15 mouse cellular contexts compared by ENCODE assay signal in genomic region chr3:135843707-135844106, GRCm38 (mm10). TPM values are rescaled to one million over a fixed set of nuclear protein-coding genes. Genes with fewer than 3 reads are reported as not detected.
A peak's percentile ranks its signal among the peaks of the same experiment; 100 is the strongest.
DNase-seq lines count a peak whose midpoint lies in the region; ATAC-seq and TF ChIP-seq lines count a peak whose summit lies in the region.
"Had no signal": no experiment of that assay in that cellular context is flagged by ENCODE, and none has a peak within 500 bp of the region (broad histone marks: within the 10 kb centered on the region; RNA-seq: fewer than 3 reads in every experiment).

No protein-coding gene starts in this region.

- no peak for DNase-seq in heart, postnatal 25 days (ENCODE audit: low spot score)
- DNase-seq in stomach, postnatal 0 days (ENCODE audit: low spot score), result no peak
- DNase-seq in liver, embryonic 11.5 days (ENCODE audit: low spot score), result no peak
- peak; percentile 53 for DNase-seq in yolk sac, embryonic 10.5 days (ENCODE audit: low spot score)
- DNase-seq in left cerebral cortex, postnatal 4 days, result no peak
- DNase-seq in kidney, postnatal 14 days, result no peak
- DNase-seq: cerebellum, adult 18-20 months; forebrain, postnatal 0 days; gastrocnemius, postnatal 36 days; right cerebral cortex, postnatal 14 days had no signal

- no peaks in the 10 kb centered on the region for H3K27me3 ChIP-seq in heart, embryonic 14.5 days (ENCODE audit: control insufficient read depth, insufficient read depth, low read length)
- no peaks in the 10 kb centered on the region for H3K27me3 ChIP-seq in stomach, embryonic 14.5 days (ENCODE audit: control insufficient read depth, insufficient read depth, low read length)
- H3K27me3 ChIP-seq in stomach, postnatal 0 days (ENCODE audit: control insufficient read depth, insufficient read depth, low read length), result no peaks in the 10 kb centered on the region
- H3K27me3 ChIP-seq in liver, embryonic 11.5 days (replicated peaks; ENCODE audit: control insufficient read depth, insufficient read depth, low read length), result no peaks in the 10 kb centered on the region

- no peaks in the 10 kb centered on the region for H3K9me3 ChIP-seq in heart, embryonic 14.5 days (ENCODE audit: control insufficient read depth, low read length)
- H3K9me3 ChIP-seq in stomach, embryonic 14.5 days (ENCODE audit: control insufficient read depth, low read depth, low read length), result no peaks in the 10 kb centered on the region
- H3K9me3 ChIP-seq in stomach, postnatal 0 days (ENCODE audit: control insufficient read depth, low read length), result no peaks in the 10 kb centered on the region
- no peaks in the 10 kb centered on the region for H3K9me3 ChIP-seq in liver, embryonic 11.5 days (ENCODE audit: control insufficient read depth, low read length)
- H3K9me3 ChIP-seq: midbrain, embryonic 10.5 days had no signal

- intact Hi-C loops in heart, postnatal 25 days (cut with DNase I), result no loop called here
- intact Hi-C loops in left cerebral cortex, postnatal 4 days (cut with DNase I), result no loop called here

- H3K27ac ChIP-seq in heart, embryonic 14.5 days (replicated peaks in 1 of 2; ENCODE audit: control insufficient read depth in 1 of 2, insufficient read depth in 1 of 2, low read depth in 2 of 2, low read length in 2 of 2), result no peak overlapping the region; a peak in 1 of 4 replicates
- no peak overlapping the region for H3K27ac ChIP-seq in stomach, embryonic 14.5 days (ENCODE audit: low read length)
- H3K27ac ChIP-seq in stomach, postnatal 0 days (replicated peaks), result no peak overlapping the region
- H3K27ac ChIP-seq in liver, embryonic 11.5 days (ENCODE audit: low read depth, low read length), result peak overlapping the region; percentile 90
- H3K27ac ChIP-seq: midbrain, embryonic 10.5 days had no signal

- H3K4me1 ChIP-seq in heart, embryonic 14.5 days (ENCODE audit: control insufficient read depth in 2 of 2, insufficient read depth in 2 of 2, low read length in 2 of 2), result peaks cover 10 to 18% of the 10 kb centered on the region in 2 experiments
- H3K4me1 ChIP-seq in stomach, embryonic 14.5 days (ENCODE audit: control insufficient read depth, insufficient read depth, low read length), result no peaks in the 10 kb centered on the region
- H3K4me1 ChIP-seq in stomach, postnatal 0 days (replicated peaks; ENCODE audit: control insufficient read depth, insufficient read depth), result no peaks in the 10 kb centered on the region
- peaks cover 44% of the 10 kb centered on the region for H3K4me1 ChIP-seq in liver, embryonic 11.5 days (replicated peaks; ENCODE audit: control insufficient read depth, insufficient read depth, low read length)

- no peak for ATAC-seq in heart, embryonic 14.5 days (ENCODE audit: insufficient number of reproducible peaks, insufficient read depth, low FRiP score, low read depth)
- peak; percentile 24; the same call in 1 of the 2 replicates for ATAC-seq in stomach, embryonic 14.5 days (ENCODE audit: insufficient number of reproducible peaks, insufficient read depth, low FRiP score, low read depth)
- no peak for ATAC-seq in stomach, postnatal 0 days (ENCODE audit: low FRiP score, low TSS enrichment)
- peak; percentile 99 for ATAC-seq in liver, embryonic 11.5 days (replicated peaks; ENCODE audit: low FRiP score)
- ATAC-seq: activated CD4-positive, CD25-positive, alpha-beta regulatory T cell, adult 4 months; forebrain, postnatal 0 days; lung, postnatal 0 days had no signal

- 7% methylated on average over 8 of the region's 8 CpGs for WGBS in heart, embryonic 14.5 days
- WGBS in stomach, embryonic 14.5 days, result 78% methylated on average over 8 of the region's 8 CpGs
- 79% methylated on average over 8 of the region's 8 CpGs for WGBS in stomach, postnatal 0 days
- WGBS in liver, embryonic 11.5 days, result 30% methylated on average over 8 of the region's 8 CpGs

- no peak overlapping the region for H3K9ac ChIP-seq in heart, embryonic 14.5 days (ENCODE audit: low read length)
- no peak overlapping the region for H3K9ac ChIP-seq in stomach, embryonic 14.5 days (replicated peaks; ENCODE audit: low read depth, low read length)
- H3K9ac ChIP-seq in stomach, postnatal 0 days (ENCODE audit: low read length), result no peak overlapping the region
- no peak overlapping the region for H3K9ac ChIP-seq in liver, embryonic 11.5 days (ENCODE audit: low read depth, low read length)
- H3K9ac ChIP-seq: forebrain, postnatal 0 days had no signal

- TF ChIP-seq CTCF in stomach, postnatal 0 days (IDR thresholded peaks at IDR 0.05; ENCODE audit: low read depth), result no peak

- no peak for TF ChIP-seq EP300 in stomach, postnatal 0 days (optimal IDR thresholded peaks at IDR 0.05)

- no peaks in the 10 kb centered on the region for H3K36me3 ChIP-seq in heart, embryonic 14.5 days (ENCODE audit: control insufficient read depth, insufficient read depth, low read length)
- no peaks in the 10 kb centered on the region for H3K36me3 ChIP-seq in stomach, embryonic 14.5 days (ENCODE audit: control insufficient read depth, insufficient read depth, low read length)
- no peaks in the 10 kb centered on the region for H3K36me3 ChIP-seq in stomach, postnatal 0 days (ENCODE audit: control insufficient read depth, insufficient read depth, low read length)
- H3K36me3 ChIP-seq in liver, embryonic 11.5 days (ENCODE audit: control insufficient read depth, insufficient read depth, low read length), result no peaks in the 10 kb centered on the region
- H3K36me3 ChIP-seq: midbrain, embryonic 10.5 days had no signal

- 0 out of 4 replicates have a peak overlapping the region, but pooled peaks of 1 of the 2 experiments have one; percentile 9 for H3K4me3 ChIP-seq in heart, embryonic 14.5 days (ENCODE audit: control insufficient read depth in 1 of 2, insufficient read depth in 1 of 2, low read depth in 1 of 2, low read length in 2 of 2)
- no peak overlapping the region for H3K4me3 ChIP-seq in stomach, embryonic 14.5 days (ENCODE audit: low read depth, low read length)
- no peak overlapping the region for H3K4me3 ChIP-seq in stomach, postnatal 0 days (ENCODE audit: low read depth, low read length)
- no peak overlapping the region; the same call in 1 of the 2 replicates for H3K4me3 ChIP-seq in liver, embryonic 11.5 days (ENCODE audit: low read depth, low read length)
- H3K4me3 ChIP-seq: midbrain, embryonic 10.5 days had no signal

- peak overlapping the region; percentile 51 for H3K4me2 ChIP-seq in heart, embryonic 14.5 days (ENCODE audit: low read length)
- no peak overlapping the region for H3K4me2 ChIP-seq in stomach, embryonic 14.5 days (replicated peaks; ENCODE audit: low read depth, low read length)
- H3K4me2 ChIP-seq in stomach, postnatal 0 days (replicated peaks; ENCODE audit: low read depth), result no peak overlapping the region
- H3K4me2 ChIP-seq in liver, embryonic 11.5 days, result peak overlapping the region; percentile 57

RNA-seq across cellular contexts. Expression of gene Slc39a8, which starts 18.6 kb away (rescaled TPM):
- polyA plus RNA-seq in heart, embryonic 14.5 days (2014; fragmentation: Nextera tagmentation; extraction: Ambion mirVana), result 16.0 and 17.8 TPM in 2 replicates
- 1 to 10 TPM; 5.1 to 7.4 TPM for total RNA-seq in heart, postnatal 25 days (2021)
- 7.1 and 7.5 TPM in 2 replicates for polyA plus RNA-seq in stomach, embryonic 14.5 days (2014; fragmentation: Nextera tagmentation; extraction: Ambion mirVana)
- 2.6 and 3.6 TPM in 2 replicates for polyA plus RNA-seq in stomach, postnatal 0 days (2015; fragmentation: Nextera tagmentation; extraction: Ambion mirVana)
- 106 and 114 TPM in 2 replicates for polyA plus RNA-seq in liver, embryonic 11.5 days (2014; fragmentation: Nextera tagmentation; extraction: Ambion mirVana)
- 10 to 100 TPM; 14.3 to 14.4 TPM for total RNA-seq in left cerebral cortex, postnatal 4 days (2021)

Comparison
In these comparisons a context has a peak if more than half of its experiments do, and no peak if none do; other contexts are left out.
1. ATAC-seq: peak in stomach, embryonic 14.5 days (single experiment) and liver, embryonic 11.5 days (single experiment); none in heart, embryonic 14.5 days (single experiment) and stomach, postnatal 0 days (single experiment).
2. H3K4me2 ChIP-seq: peak in heart, embryonic 14.5 days (single experiment) and liver, embryonic 11.5 days (single experiment); none in stomach, embryonic 14.5 days (single experiment) and stomach, postnatal 0 days (single experiment).